Mouse (Mus musculus) megakaryocyte, embryonic 14.5 days (primary cell): ENCODE measurements around the gene Sod2.

Experiments
- FLI1 ChIP-seq: IDR thresholded peaks from 2 replicates; pipeline ENCODE4 v1.6.1; 2012; ENCODE audit warnings: low read length, inconsistent platforms, mixed read lengths
- GATA1 ChIP-seq: IDR thresholded peaks from 3 replicates; pipeline ENCODE4 v1.6.1; 2012; ENCODE audit warnings: mixed read lengths, low read length, inconsistent platforms, borderline replicate concordance

DNA sequence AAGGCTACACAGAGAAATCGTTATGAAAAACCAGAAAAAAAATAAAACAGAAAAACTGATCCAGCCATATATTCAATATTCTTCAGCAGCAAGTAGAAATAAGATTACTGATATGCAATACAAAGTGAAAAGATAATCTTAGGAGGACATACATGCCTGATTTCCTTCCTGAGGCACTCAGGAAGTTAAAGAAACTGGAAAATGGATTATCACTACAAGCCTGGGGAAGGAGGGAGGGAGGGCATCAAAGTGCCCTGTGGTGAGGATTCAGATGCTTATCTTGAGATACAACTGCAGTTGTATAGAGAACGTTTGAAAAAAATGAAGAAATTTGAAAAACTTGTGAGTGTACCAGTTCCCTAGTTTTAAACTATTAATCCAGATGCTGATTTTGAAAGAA is 22.7 kb upstream of the Sod2 start:
- TF ChIP-seq FLI1 (no peak), GATA1 (no peak)
